Mouse (Mus musculus) bone marrow, adult 2 months (tissue): ENCODE results near the gene Macrod2.

Experiments used
- CTCF ChIP-seq: fragments of 200-500 bp; IDR thresholded peaks from 2 replicates; pipeline ENCODE4 v1.5.1; 2011; ENCODE audit warnings: low read length, control low read depth; ENCODE audit not compliant: control insufficient read depth, insufficient read depth
- POLR2A ChIP-seq: fragments of 200-500 bp; IDR thresholded peaks from 2 replicates; pipeline ENCODE4 v1.6.1; 2011; ENCODE audit warnings: low read depth, mild to moderate bottlenecking, control low read depth, low read length, borderline replicate concordance; ENCODE audit not compliant: control insufficient read depth

DNA sequence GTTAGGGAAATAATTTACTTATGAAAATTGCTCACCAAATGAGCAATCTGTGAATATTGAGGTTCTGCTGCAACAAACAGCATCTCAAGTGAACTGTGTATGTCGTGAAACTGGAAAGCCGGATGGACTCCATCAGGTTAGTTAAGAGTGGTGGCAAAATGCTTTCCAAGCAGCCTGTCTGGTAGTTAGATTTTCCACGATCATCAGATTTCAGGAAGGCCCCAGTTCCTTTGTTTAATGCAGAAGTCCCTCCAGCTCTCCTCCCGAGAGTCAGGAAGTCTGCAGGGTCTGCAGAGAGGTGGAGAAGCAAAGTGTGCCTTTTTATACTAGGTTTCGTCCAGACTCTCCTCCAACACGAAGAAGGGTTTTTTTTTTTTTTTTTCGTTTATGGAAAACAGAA, 271.7 kb downstream of the Macrod2 start:
- TF ChIP-seq CTCF (no peak), POLR2A (no peak)
